Mouse (Mus musculus): ENCODE data around the gene Ino80d.

- TF ChIP-seq CTCF (IDR thresholded peaks at IDR 0.05; ENCODE audit: control insufficient read depth, insufficient read depth, insufficient read length) (no peak), FOSL1 (IDR thresholded peaks at IDR 0.05; ENCODE audit: insufficient read depth, low read length, poor library complexity, severe bottlenecking) (no peak), CEBPB (IDR thresholded peaks at IDR 0.05; ENCODE audit: low read depth) (no peak), MYOD1 (IDR thresholded peaks at IDR 0.05; ENCODE audit: control insufficient read depth, insufficient read length, low read depth) (no peak), USF1 (IDR thresholded peaks at IDR 0.05; ENCODE audit: low read depth) (no peak), MAX (IDR thresholded peaks at IDR 0.05) (no peak), MYOG (IDR thresholded peaks at IDR 0.05; ENCODE audit: control insufficient read depth, extremely low read depth, insufficient read length) (no peak)
Observed at GRCm38 (mm10) chr1:63119675-63120074, 5.2 kb upstream of the Ino80d start.

Data from C2C12 (cell line).